Mouse (Mus musculus) CD8-positive naive resting alpha-beta T cell, adult 2 months (primary cell): ENCODE results near the gene Lrrc18.

Experiments used
- DNase-seq, 2 experiments: peaks; one replicate each; pipeline ENCODE4 v3.0.0; 2022; ENCODE audit warnings: low read depth in 2 of 2, low spot score in 2 of 2

Lrrc18 gene

GRCm38 (mm10) chr14:32991082-32991481, at the start of gene Lrrc18:
Gene Lrrc18, plus strand, starts transcription at chr14:32991382.
- no peak for DNase-seq

- no peak for DNase-seq
Observed at GRCm38 (mm10) chr14:32947512-32947911, 43.7 kb upstream of the Lrrc18 start.

- DNase-seq = no peak
Observed at GRCm38 (mm10) chr14:32950312-32951301, 40.6 kb upstream of the Lrrc18 start.

- no peak for DNase-seq
Observed at GRCm38 (mm10) chr14:32956486-32956885, 34.7 kb upstream of the Lrrc18 start.

- no peak for DNase-seq
Observed at GRCm38 (mm10) chr14:32958671-32959070, 32.5 kb upstream of the Lrrc18 start.

GRCm38 (mm10) chr14:32960481-32960880, 30.7 kb upstream of the Lrrc18 start:
- no peak for DNase-seq

- DNase-seq = no peak
Observed at GRCm38 (mm10) chr14:32964742-32965141, 26.4 kb upstream of the Lrrc18 start.

- no peak for DNase-seq
Observed at GRCm38 (mm10) chr14:32970700-32971099, 20.5 kb upstream of the Lrrc18 start.

GRCm38 (mm10) chr14:32984176-32984738, 6.9 kb upstream of the Lrrc18 start:
- DNase-seq = no peak

- DNase-seq = no peak
Observed at GRCm38 (mm10) chr14:32986659-32987058, 4.5 kb upstream of the Lrrc18 start.

GRCm38 (mm10) chr14:32994954-32995636, 3.9 kb downstream of the Lrrc18 start:
- DNase-seq = no peak

- no peak for DNase-seq
Observed at GRCm38 (mm10) chr14:32999511-32999910, 8.3 kb downstream of the Lrrc18 start.

GRCm38 (mm10) chr14:33000112-33000979, 9.2 kb downstream of the Lrrc18 start:
- DNase-seq = no peak

GRCm38 (mm10) chr14:33005114-33005513, 13.9 kb downstream of the Lrrc18 start:
- DNase-seq = no peak

GRCm38 (mm10) chr14:33007638-33008037, 16.5 kb downstream of the Lrrc18 start:
- no peak for DNase-seq

- DNase-seq = no peak
Observed at GRCm38 (mm10) chr14:33019050-33019449, 27.9 kb downstream of the Lrrc18 start.

- no peak for DNase-seq
Observed at GRCm38 (mm10) chr14:33019606-33020005, 28.4 kb downstream of the Lrrc18 start.

- no peak for DNase-seq
Observed at GRCm38 (mm10) chr14:33030849-33031248, 39.7 kb downstream of the Lrrc18 start.

- DNase-seq = no peak
Observed at GRCm38 (mm10) chr14:33033424-33033823, 42.2 kb downstream of the Lrrc18 start.

GRCm38 (mm10) chr14:33035386-33035785, 44.2 kb downstream of the Lrrc18 start:
- no peak for DNase-seq

- no peak for DNase-seq
Observed at GRCm38 (mm10) chr14:33036811-33037210, 45.6 kb downstream of the Lrrc18 start.
